Mouse (Mus musculus) embryonic fibroblast, embryonic 13.5 days (primary cell): ENCODE measurements at regions not wholly inside any gene's neighbourhood (a gene's known extent, or its start where the extent isn't known, plus 50 kb on each side); places are given as distances from the start of the nearest gene placed in this dataset.

ENCODE experiments used
- CTCF ChIP-seq: IDR thresholded peaks from 2 replicates; pipeline ENCODE4 v1.5.1; 2011; ENCODE audit warnings: mild to moderate bottlenecking, control low read depth, low read length, moderate library complexity, borderline replicate concordance; ENCODE audit not compliant: insufficient read depth
- POLR2A ChIP-seq: IDR thresholded peaks from 2 replicates; pipeline ENCODE4 v1.6.1; 2011; ENCODE audit warnings: low read depth, mild to moderate bottlenecking, control low read depth, low read length, moderate library complexity

- TF ChIP-seq CTCF = no peak
- TF ChIP-seq POLR2A = no peak
Measured at GRCm38 (mm10) chr10:37270236-37271000, 131.7 kb upstream of the Marcks start.
